ENCODE assay signal across 14 mouse cellular contexts in genomic region chrX:13729835-13730480, GRCm38 (mm10).
DNase-seq lines count a peak whose midpoint lies in the region; ATAC-seq and TF ChIP-seq lines count a peak whose summit lies in the region.
"Had no signal": no experiment of that assay in that cellular context is flagged by ENCODE, and none has a peak within 500 bp of the region (broad histone marks: within the 10 kb centered on the region; RNA-seq: fewer than 3 reads in every experiment).

No protein-coding gene starts in this region.

- TF ChIP-seq CTCF in kidney, postnatal 0 days (IDR thresholded peaks at IDR 0.05; ENCODE audit: low read depth), result peak; percentile 36; the same call in 1 of the 2 replicates

- peak; percentile 0 for DNase-seq in CD4-positive, CD25-positive, alpha-beta regulatory T cell, adult 2 months (ENCODE audit: low read depth, low spot score)
- peak; percentile 30 for DNase-seq in kidney, postnatal 0 days (ENCODE audit: low spot score)
- no peak for DNase-seq in kidney, adult 18-20 months
- DNase-seq in midbrain, embryonic 14.5 days, result peak; percentile 24
- DNase-seq in lung, postnatal 14 days, result peak; percentile 5
- DNase-seq: adrenal gland, adult 2 months; heart, postnatal 36 days; liver had no signal

- no peaks in the 10 kb centered on the region for H3K36me3 ChIP-seq in kidney, postnatal 0 days (ENCODE audit: insufficient read depth, low read length)
- H3K36me3 ChIP-seq in midbrain, embryonic 14.5 days (ENCODE audit: control insufficient read depth, insufficient read depth, low read length), result no peaks in the 10 kb centered on the region
- no peaks in the 10 kb centered on the region for H3K36me3 ChIP-seq in midbrain, embryonic 13.5 days

- no peak overlapping the region for H3K9ac ChIP-seq in kidney, postnatal 0 days (ENCODE audit: low read depth, low read length)
- no peak overlapping the region for H3K9ac ChIP-seq in midbrain, embryonic 14.5 days (replicated peaks; ENCODE audit: low read length)
- no peak overlapping the region for H3K9ac ChIP-seq in midbrain, embryonic 13.5 days (replicated peaks)

- H3K4me2 ChIP-seq in kidney, postnatal 0 days (ENCODE audit: low read length), result no peak overlapping the region
- no peak overlapping the region for H3K4me2 ChIP-seq in midbrain, embryonic 14.5 days (ENCODE audit: low read length)
- H3K4me2 ChIP-seq in midbrain, embryonic 13.5 days (replicated peaks), result no peak overlapping the region

- no peaks in the 10 kb centered on the region for H3K4me1 ChIP-seq in kidney, postnatal 0 days (replicated peaks; ENCODE audit: insufficient read depth, low read length)
- no peaks in the 10 kb centered on the region for H3K4me1 ChIP-seq in midbrain, embryonic 14.5 days (ENCODE audit: control insufficient read depth, insufficient read depth, low read length)
- no peaks in the 10 kb centered on the region for H3K4me1 ChIP-seq in midbrain, embryonic 13.5 days (replicated peaks)

- no peaks in the 10 kb centered on the region for H3K9me3 ChIP-seq in kidney, postnatal 0 days (replicated peaks; ENCODE audit: low read length)
- H3K9me3 ChIP-seq in midbrain, embryonic 14.5 days (ENCODE audit: control insufficient read depth, low read length), result no peaks in the 10 kb centered on the region
- H3K9me3 ChIP-seq in midbrain, embryonic 13.5 days, result no peaks in the 10 kb centered on the region
- H3K9me3 ChIP-seq: megakaryocyte, embryonic 14.5 days had no signal

- WGBS in kidney, postnatal 0 days, result 81% methylated on average over 1 of the region's 1 CpGs
- 79% methylated on average over 1 of the region's 1 CpGs for WGBS in midbrain, embryonic 14.5 days
- 75% methylated on average over 1 of the region's 1 CpGs for WGBS in midbrain, embryonic 13.5 days

- no peak for ATAC-seq in CD4-positive, CD25-positive, alpha-beta regulatory T cell, adult 4 months
- ATAC-seq in kidney, postnatal 0 days (replicated peaks; ENCODE audit: low FRiP score, low read depth), result no peak
- no peak for ATAC-seq in midbrain, embryonic 14.5 days (ENCODE audit: low FRiP score, low TSS enrichment)
- no peak for ATAC-seq in midbrain, embryonic 13.5 days
- no peak for ATAC-seq in monocyte, adult 5-6 weeks (replicated peaks; ENCODE audit: insufficient number of reproducible peaks, low FRiP score, low TSS enrichment, poor library complexity, severe bottlenecking)
- ATAC-seq: forebrain, embryonic 16.5 days; Patski had no signal

- H3K4me3 ChIP-seq in kidney, postnatal 0 days (replicated peaks; ENCODE audit: low read depth, low read length), result no peak overlapping the region
- no peak overlapping the region for H3K4me3 ChIP-seq in midbrain, embryonic 14.5 days (replicated peaks; ENCODE audit: low read depth, low read length)
- no peak overlapping the region for H3K4me3 ChIP-seq in midbrain, embryonic 13.5 days (replicated peaks)
- H3K4me3 ChIP-seq: megakaryocyte, embryonic 14.5 days had no signal

- H3K27ac ChIP-seq in kidney, postnatal 0 days, result no peak overlapping the region
- no peak overlapping the region for H3K27ac ChIP-seq in midbrain, embryonic 14.5 days (replicated peaks; ENCODE audit: low read depth, low read length)
- no peak overlapping the region for H3K27ac ChIP-seq in midbrain, embryonic 13.5 days

- no peaks in the 10 kb centered on the region for H3K27me3 ChIP-seq in kidney, postnatal 0 days (ENCODE audit: insufficient read depth, low read length)
- no peaks in the 10 kb centered on the region for H3K27me3 ChIP-seq in midbrain, embryonic 14.5 days (ENCODE audit: control insufficient read depth, insufficient read depth, low read length)
- no peaks in the 10 kb centered on the region for H3K27me3 ChIP-seq in midbrain, embryonic 13.5 days
- H3K27me3 ChIP-seq: megakaryocyte, embryonic 14.5 days had no signal
